Mouse (Mus musculus) gastrocnemius, postnatal 25 days (tissue): ENCODE data around the gene Orai3. TPM values are rescaled to one million over a fixed set of nuclear protein-coding genes. Genes with fewer than 3 reads are reported as not detected.
A peak's percentile ranks its signal among the peaks of the same experiment; 100 is the strongest.

Source experiments
- DNase-seq: peaks from one replicate; pipeline ENCODE4 v3.0.0; 2022
- total RNA-seq, 2 experiments: library from RNA; stranded (reverse); gene quantifications; 1 replicate in 1 of 2; 2 replicates in 1 of 2; pipeline ENCODE4 v1.2.3; 2021

Gene Orai3
- total RNA-seq, 2 experiments from 2014 or later, result 8.9 to 9.5 TPM

- no peak for DNase-seq
Measured at GRCm38 (mm10) chr7:127799211-127799610, 29.6 kb downstream of the Orai3 start.

- DNase-seq, result no peak
Measured at GRCm38 (mm10) chr7:127799738-127800137, 30.1 kb downstream of the Orai3 start.

GRCm38 (mm10) chr7:127800435-127801009 is 30.9 kb downstream of the Orai3 start, which contains the start of gene Hsd3b7:
TSS of gene Hsd3b7 (plus strand) at chr7:127800604.
- DNase-seq, result peak; percentile 89

- DNase-seq, result peak; percentile 45
Measured at GRCm38 (mm10) chr7:127801010-127801621, 31.5 kb downstream of the Orai3 start.

DNA sequence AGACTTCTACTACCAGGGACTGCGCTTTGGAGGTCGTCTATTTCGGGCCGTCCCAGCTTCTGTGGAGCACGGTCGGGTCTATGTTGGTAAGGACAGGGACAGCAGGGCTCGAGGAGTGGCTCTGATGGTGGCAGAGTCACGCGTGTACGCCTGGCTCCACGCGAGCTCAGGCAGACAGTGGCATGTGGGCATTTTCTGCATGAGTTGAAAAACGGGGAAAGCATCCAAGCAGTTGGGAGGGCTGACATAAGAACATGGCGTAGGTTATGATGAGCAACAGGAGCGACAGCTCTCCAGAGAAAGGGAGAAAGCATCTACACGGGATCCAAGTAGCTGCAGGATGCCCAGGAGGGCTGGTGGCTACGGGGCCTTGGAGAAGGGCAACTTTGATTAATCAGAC is 32.7 kb downstream of the Orai3 start:
- DNase-seq, result no peak

GRCm38 (mm10) chr7:127808821-127809220 is 39.2 kb downstream of the Orai3 start:
- no peak for DNase-seq

DNA sequence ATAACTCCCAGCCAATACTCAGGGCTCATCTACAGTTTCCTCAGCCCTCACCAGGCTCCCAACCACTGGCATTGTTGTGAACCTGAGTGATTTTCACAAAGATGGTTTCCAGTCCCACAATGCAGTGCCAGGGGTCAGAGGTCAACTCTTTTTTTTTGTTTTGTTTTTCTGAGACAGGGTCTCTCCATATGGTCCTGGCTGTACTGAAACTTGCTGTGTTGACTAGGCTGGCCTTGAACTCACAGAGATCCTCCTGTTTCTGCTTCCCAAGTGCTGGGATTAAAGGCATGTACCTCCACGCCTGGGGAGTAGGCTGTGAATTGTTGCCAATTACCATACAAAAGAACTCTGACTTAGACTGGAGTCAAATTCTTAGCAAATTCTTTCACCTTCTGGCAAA is 40.2 kb downstream of the Orai3 start:
- no peak for DNase-seq

DNA sequence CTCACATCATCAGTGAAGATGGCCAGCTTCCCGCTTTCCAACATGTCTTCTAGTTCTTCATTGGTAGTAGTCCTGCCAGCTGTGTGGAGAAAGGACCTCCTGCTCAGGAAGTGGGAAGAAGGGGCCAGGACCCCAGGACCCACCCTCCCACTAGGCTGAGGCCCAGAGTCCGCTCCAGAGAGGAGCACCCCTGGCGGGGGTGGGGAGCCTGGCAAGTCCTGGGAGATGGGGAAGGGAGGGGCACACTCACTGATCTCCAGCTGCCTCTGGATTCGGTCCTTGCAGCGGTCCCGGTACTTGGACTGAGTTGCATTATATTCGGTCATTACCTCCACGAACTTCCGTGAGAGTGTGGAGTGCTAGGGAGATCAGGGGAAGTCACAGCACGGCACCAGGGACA is 41.0 kb downstream of the Orai3 start:
- no peak for DNase-seq

DNA sequence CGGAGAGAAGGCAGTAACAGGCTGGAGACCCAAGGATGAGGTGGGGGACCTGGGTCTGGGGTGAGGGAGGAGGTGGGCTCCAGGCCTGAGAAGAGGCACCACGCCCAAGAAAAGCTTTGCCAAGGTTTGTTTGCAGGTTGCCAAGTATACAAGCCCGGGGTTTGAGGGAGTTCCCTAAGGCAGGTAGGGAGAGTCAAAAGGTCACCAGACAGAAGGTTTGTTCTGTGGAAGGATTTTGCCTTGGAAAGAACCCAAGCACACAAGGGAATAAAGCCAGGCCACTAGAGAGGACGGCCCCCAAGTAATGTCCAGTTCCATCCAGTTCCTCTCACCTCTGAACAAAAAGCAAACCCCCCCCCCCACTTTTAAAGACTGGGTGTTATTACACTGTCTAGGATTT is 41.6 kb downstream of the Orai3 start:
- DNase-seq, result no peak

- DNase-seq, result no peak
Measured at GRCm38 (mm10) chr7:127812292-127812691, 42.7 kb downstream of the Orai3 start.

DNA sequence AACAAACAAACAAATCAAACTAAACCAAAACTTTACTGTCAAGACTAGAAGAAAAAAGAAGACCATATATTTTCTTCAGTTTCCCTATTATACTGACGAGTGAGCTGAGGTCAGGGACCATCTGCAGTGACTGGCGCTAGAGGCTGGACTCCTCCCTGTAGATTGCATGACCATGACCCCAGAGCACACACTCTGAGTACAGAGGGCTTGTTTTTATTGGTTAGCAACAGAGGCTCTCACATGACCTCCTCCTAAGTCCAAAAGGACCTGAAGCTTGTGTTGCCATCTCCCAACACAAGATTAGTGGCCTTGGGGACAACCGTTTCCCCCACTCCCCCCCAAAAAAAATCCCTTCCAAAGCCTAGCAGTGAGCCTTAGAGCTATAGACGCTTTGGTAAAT is 44.2 kb downstream of the Orai3 start:
- DNase-seq, result no peak

GRCm38 (mm10) chr7:127814241-127814921 is 44.8 kb downstream of the Orai3 start:
- peak; percentile 79 for DNase-seq

- no peak for DNase-seq
Measured at GRCm38 (mm10) chr7:127815116-127815665, 45.6 kb downstream of the Orai3 start.

DNA sequence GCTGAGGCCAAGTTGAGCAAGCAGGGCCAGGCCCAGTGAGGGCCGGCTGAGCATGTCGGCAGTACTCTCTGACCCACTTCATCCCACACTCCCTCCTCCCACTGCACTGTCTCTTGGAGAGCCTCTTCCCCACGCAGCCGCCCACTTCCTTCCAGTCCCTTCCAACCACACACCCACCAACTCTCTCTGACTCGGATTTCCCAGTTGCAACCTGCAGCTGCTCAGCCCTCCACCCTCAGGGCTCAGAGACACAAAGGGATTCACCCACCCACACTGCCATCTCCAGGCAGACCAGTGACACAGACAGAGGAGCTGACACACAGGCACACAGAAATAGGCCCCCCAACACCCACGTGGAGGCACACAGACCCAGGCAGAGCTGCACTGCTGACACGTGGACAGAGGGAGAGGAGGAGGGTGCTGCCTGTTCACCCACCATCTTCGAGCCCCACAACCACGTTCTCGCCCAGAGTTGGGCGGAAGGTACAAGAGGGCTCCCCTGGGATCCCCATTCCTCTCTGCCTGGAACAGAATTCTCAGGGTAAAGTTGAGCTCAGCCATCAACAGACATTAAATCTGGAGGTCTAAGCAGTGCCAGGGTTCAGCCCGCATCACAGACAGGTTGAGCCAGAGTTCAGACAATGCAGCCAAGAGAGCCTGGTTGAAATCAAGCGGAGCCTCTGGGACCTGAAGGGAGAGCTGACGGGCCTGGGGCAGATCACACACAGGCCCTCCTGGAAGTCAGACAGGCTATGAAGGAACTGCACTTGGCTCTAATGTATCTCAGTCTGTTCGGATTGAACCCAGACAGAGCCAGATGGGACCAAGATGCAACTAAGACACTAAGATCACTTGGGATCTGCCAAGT is 46.6 kb downstream of the Orai3 start:
- peak; percentile 79 for DNase-seq

DNA sequence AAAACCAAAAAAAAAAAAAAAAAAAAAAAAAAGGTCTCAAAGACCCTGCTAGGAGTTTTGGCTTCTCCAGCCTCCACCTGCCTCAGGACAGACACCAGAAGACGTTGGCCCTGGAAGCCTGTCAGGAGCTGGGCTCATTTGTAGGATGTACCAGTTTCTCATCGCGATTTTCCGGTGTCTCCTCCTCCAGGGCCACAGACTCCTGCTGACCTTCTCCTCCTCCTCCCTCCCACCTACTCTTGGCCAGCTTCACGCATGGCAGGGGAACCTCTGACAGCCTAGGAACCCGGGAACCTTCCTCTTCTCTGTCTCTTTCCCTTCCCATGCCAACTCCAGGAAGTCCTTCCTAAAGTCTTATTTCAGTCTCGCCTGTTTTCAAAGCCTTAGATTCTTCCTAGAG is 47.4 kb downstream of the Orai3 start:
- DNase-seq, result no peak

GRCm38 (mm10) chr7:127817776-127818175 is 48.2 kb downstream of the Orai3 start:
- no peak for DNase-seq

DNA sequence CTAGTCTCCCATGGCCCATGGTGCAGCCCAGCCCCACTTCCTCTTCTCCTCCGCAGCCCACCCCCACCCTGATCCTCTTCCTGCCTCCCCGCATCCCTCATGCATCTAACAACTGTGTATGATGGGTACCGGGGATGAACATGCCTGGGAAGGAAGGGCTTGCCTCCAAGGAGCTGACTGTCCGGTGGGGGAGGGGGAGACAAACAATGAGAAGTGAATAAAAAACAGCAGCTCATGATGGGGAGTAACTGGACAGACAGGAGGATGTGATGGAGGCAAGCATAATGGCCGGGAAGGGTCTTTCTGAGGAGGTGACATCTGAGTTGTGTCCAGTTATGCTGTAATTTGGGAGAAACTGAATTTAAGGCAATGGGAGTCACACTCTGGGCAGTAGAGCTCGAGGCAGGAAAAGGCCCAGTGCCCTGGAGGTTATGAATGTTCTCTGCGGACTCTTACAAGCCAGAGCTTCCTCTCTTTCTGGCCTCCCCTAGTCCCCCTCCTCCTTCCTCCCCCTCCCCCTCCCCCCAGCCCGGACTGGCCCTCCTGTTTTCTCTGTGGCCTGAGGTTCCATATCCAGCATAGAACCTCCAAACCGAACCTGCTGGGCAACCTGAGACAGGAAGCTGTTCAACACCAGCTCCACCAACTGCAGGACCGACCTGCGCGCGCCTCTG is 51.4 kb downstream of the Orai3 start:
- no peak for DNase-seq

GRCm38 (mm10) chr7:127822494-127822893 is 52.9 kb downstream of the Orai3 start:
- DNase-seq, result no peak

- DNase-seq, result no peak
Measured at GRCm38 (mm10) chr7:127823236-127824171, 53.9 kb downstream of the Orai3 start.

- peak; percentile 39 for DNase-seq
Measured at GRCm38 (mm10) chr7:127824176-127824871, 54.7 kb downstream of the Orai3 start, which contains the start of the genes Stx4a and Stx1b. TSS of gene Stx4a (plus strand) at chr7:127824294. TSS of gene Stx1b (minus strand) at chr7:127824549.
